Mouse (Mus musculus): ENCODE results near the gene Klf7.

GRCm38 (mm10) chr1:64091591-64091990, 30.5 kb downstream of the Klf7 start:
- no peak for TF ChIP-seq CTCF (IDR thresholded peaks at IDR 0.05; ENCODE audit: borderline replicate concordance, control insufficient read depth, extremely low read depth, insufficient read depth, low read length, poor library complexity)
- no peak for TF ChIP-seq POLR2A (IDR thresholded peaks at IDR 0.05; ENCODE audit: control insufficient read depth, extremely low read depth, insufficient read depth, low read length, poor library complexity)

Measured in thymus, adult 2 months (tissue).